Mouse (Mus musculus): ENCODE measurements around the gene Gm49510. TPM values are rescaled to one million over a fixed set of nuclear protein-coding genes. Genes with fewer than 3 reads are reported as not detected.

The Gm49510 gene
- total and polyA plus RNA-seq, 3 experiments, result 0.12 to 0.25 TPM; not detected in 1

GRCm38 (mm10) chr15:78957021-78957420 is 57.6 kb downstream of the Gm49510 start:
- Histone ChIP-seq H3K27me3 (replicated peaks) (peaks cover 14% of the 10 kb centered on the region), H3K79me2 (replicated peaks; ENCODE audit: control insufficient read depth, extremely low read depth, insufficient read depth, poor library complexity, severe bottlenecking) (no peaks in the 10 kb centered on the region), H3K4me1 (ENCODE audit: control insufficient read depth in 1 of 2, insufficient read depth in 2 of 2) (peaks cover 3 to 12% of the 10 kb centered on the region in 2 experiments; a peak in 1 of 4 replicates), H3K27ac (ENCODE audit: insufficient read depth, low read depth) (no peak overlapping the region), H3K9ac (ENCODE audit: insufficient read depth, low read depth) (no peak overlapping the region), H3K36me3 (replicated peaks in 1 of 2; ENCODE audit: control insufficient read depth in 1 of 2, insufficient read depth in 1 of 2, low read length in 1 of 2) (no peaks in the 10 kb centered on the region), H3K9me3 (replicated peaks; ENCODE audit: low read length) (peaks cover 2% of the 10 kb centered on the region), H3K4me2 (ENCODE audit: insufficient read depth, low read depth, poor library complexity, severe bottlenecking) (no peak overlapping the region), H3K4me3 (replicated peaks in 1 of 3; ENCODE audit: low read depth in 2 of 3, low read length in 2 of 3, poor library complexity in 1 of 3) (no peak overlapping the region)
- in situ Hi-C loops (cut with MboI; ENCODE audit: low pct_ligation_motif_present, low pct_unique_long_range_greater_than_20kb, low sequenced_read_pairs) (no loop called here), dilution Hi-C loops (cut with MboI; ENCODE audit: extremely low pct_ligation_motif_present, extremely low pct_unique_long_range_greater_than_20kb, low sequenced_read_pairs) (no loop called here)
- DNase-seq (ENCODE audit: extremely low read depth), result no peak
- TF ChIP-seq ELF1 (IDR thresholded peaks at IDR 0.05; ENCODE audit: low read depth, low read length) (no peak), NELFE (IDR thresholded peaks at IDR 0.05; ENCODE audit: low read depth, low read length) (no peak), IRF4 (IDR thresholded peaks at IDR 0.05; ENCODE audit: low read depth, low read length) (no peak), POLR2A (IDR thresholded peaks at IDR 0.05; ENCODE audit: low read depth, low read length) (no peak), PAX5 (IDR thresholded peaks at IDR 0.05; ENCODE audit: low read length) (no peak)

- H3K9me3 ChIP-seq (replicated peaks; ENCODE audit: low read length), result no peaks in the 10 kb centered on the region
- dilution Hi-C loops (cut with MboI; ENCODE audit: extremely low pct_ligation_motif_present, extremely low pct_unique_long_range_greater_than_20kb, low sequenced_read_pairs) (no loop called here), in situ Hi-C loops (cut with MboI; ENCODE audit: low pct_ligation_motif_present, low pct_unique_long_range_greater_than_20kb, low sequenced_read_pairs) (no loop called here)
- no peaks in the 10 kb centered on the region for H3K36me3 ChIP-seq (replicated peaks in 1 of 2; ENCODE audit: control insufficient read depth in 1 of 2, insufficient read depth in 1 of 2, low read length in 1 of 2)
- peaks cover 17% of the 10 kb centered on the region for H3K27me3 ChIP-seq (replicated peaks)
- H3K4me3 ChIP-seq (replicated peaks in 1 of 3; ENCODE audit: low read depth in 2 of 3, low read length in 2 of 3, poor library complexity in 1 of 3), result no peak overlapping the region
- TF ChIP-seq SMC3 (IDR thresholded peaks at IDR 0.05; ENCODE audit: low read depth, low read length) (no peak), RAD21 (IDR thresholded peaks at IDR 0.05; ENCODE audit: low read depth, low read length) (no peak)
- no peak overlapping the region for H3K9ac ChIP-seq (ENCODE audit: insufficient read depth, low read depth)
- H3K4me2 ChIP-seq (ENCODE audit: insufficient read depth, low read depth, poor library complexity, severe bottlenecking), result no peak overlapping the region
- H3K4me1 ChIP-seq (ENCODE audit: control insufficient read depth in 1 of 2, insufficient read depth in 2 of 2), result peaks cover 4 to 12% of the 10 kb centered on the region in 2 experiments; a peak in 1 of 4 replicates
- DNase-seq (ENCODE audit: extremely low read depth), result no peak
- no peaks in the 10 kb centered on the region for H3K79me2 ChIP-seq (replicated peaks; ENCODE audit: control insufficient read depth, extremely low read depth, insufficient read depth, poor library complexity, severe bottlenecking)
- H3K27ac ChIP-seq (ENCODE audit: insufficient read depth, low read depth), result no peak overlapping the region
Measured at GRCm38 (mm10) chr15:78959537-78959936, 60.1 kb downstream of the Gm49510 start.

GRCm38 (mm10) chr15:78960088-78960487 is 60.6 kb downstream of the Gm49510 start:
- dilution Hi-C loops (cut with MboI; ENCODE audit: extremely low pct_ligation_motif_present, extremely low pct_unique_long_range_greater_than_20kb, low sequenced_read_pairs), result no loop called here
- peak; percentile 22; the same call in 1 of the 2 replicates for TF ChIP-seq BHLHE40 (IDR thresholded peaks at IDR 0.05; ENCODE audit: low read depth, low read length)
- TF ChIP-seq IRF4 (IDR thresholded peaks at IDR 0.05; ENCODE audit: low read depth, low read length), result no peak

More at GRCm38 (mm10) chr15:78960088-78960487, 60.6 kb downstream of the Gm49510 start:
- H3K4me1 ChIP-seq (ENCODE audit: control insufficient read depth in 1 of 2, insufficient read depth in 2 of 2), result peaks cover 4 to 12% of the 10 kb centered on the region in 2 experiments; a peak in 1 of 4 replicates
- DNase-seq (ENCODE audit: extremely low read depth), result no peak
- no peaks in the 10 kb centered on the region for H3K79me2 ChIP-seq (replicated peaks; ENCODE audit: control insufficient read depth, extremely low read depth, insufficient read depth, poor library complexity, severe bottlenecking)
- in situ Hi-C loops (cut with MboI; ENCODE audit: low pct_ligation_motif_present, low pct_unique_long_range_greater_than_20kb, low sequenced_read_pairs), result no loop called here
- no peak overlapping the region for H3K4me2 ChIP-seq (ENCODE audit: insufficient read depth, low read depth, poor library complexity, severe bottlenecking)
- no peak overlapping the region for H3K9ac ChIP-seq (ENCODE audit: insufficient read depth, low read depth)
- no peaks in the 10 kb centered on the region for H3K9me3 ChIP-seq (replicated peaks; ENCODE audit: low read length)
- H3K27me3 ChIP-seq (replicated peaks), result peaks cover 19% of the 10 kb centered on the region
- no peaks in the 10 kb centered on the region for H3K36me3 ChIP-seq (replicated peaks in 1 of 2; ENCODE audit: control insufficient read depth in 1 of 2, insufficient read depth in 1 of 2, low read length in 1 of 2)
- H3K27ac ChIP-seq (ENCODE audit: insufficient read depth, low read depth), result no peak overlapping the region
- no peak overlapping the region for H3K4me3 ChIP-seq (replicated peaks in 1 of 3; ENCODE audit: low read depth in 2 of 3, low read length in 2 of 3, poor library complexity in 1 of 3)
